Mouse (Mus musculus): Measurements from ENCODE around the gene Ctsh.

GRCm38 (mm10) chr9:90014649-90015048 is 39.3 kb upstream of the Ctsh start:
- no peak for TF ChIP-seq CTCF (IDR thresholded peaks at IDR 0.05; ENCODE audit: low read depth)
- TF ChIP-seq EP300 (IDR thresholded peaks at IDR 0.05; ENCODE audit: low read depth): no peak

Measured in liver, embryonic 14.5 days (tissue).